Mouse (Mus musculus) gastrocnemius, postnatal 10 days (tissue): Measurements from ENCODE around the gene Sik1. TPM values are rescaled to one million over a fixed set of nuclear protein-coding genes. Genes with fewer than 3 reads are reported as not detected.
"Not testable (repeated sequence)": the region's sequence is repeated elsewhere in the genome, so short reads cannot be mapped to it uniquely, and the experiment has no call there.

Experiments used
- DNase-seq: peaks from one replicate; pipeline ENCODE4 v3.0.0; 2021; ENCODE audit warnings: mixed read lengths
- long read RNA-seq, 2 experiments: library from polyadenylated mRNA; stranded (forward); transcript quantifications; one replicate each; pipeline ENCODE4 v2.0.0; 2021
- total RNA-seq, 2 experiments: library from RNA; stranded (reverse); gene quantifications; 2 replicates each; pipeline ENCODE4 v1.2.3; 2021

Sik1 gene
- total RNA-seq = 10 to 100 TPM; 30.6 to 33.2 TPM
- long read RNA-seq, experiment 1, partial matches to known transcripts = 3 of 5 reads
- long read RNA-seq, experiment 1, other reads (novel, unspliced or antisense) = 2 of 5 reads
- long read RNA-seq, experiment 2, full-length matches to known transcripts = 2 of 5 reads
- long read RNA-seq, experiment 2, partial matches to known transcripts = 3 of 5 reads
- long read RNA-seq, experiment 2, other reads (novel, unspliced or antisense) = 0 of 5 reads

DNA sequence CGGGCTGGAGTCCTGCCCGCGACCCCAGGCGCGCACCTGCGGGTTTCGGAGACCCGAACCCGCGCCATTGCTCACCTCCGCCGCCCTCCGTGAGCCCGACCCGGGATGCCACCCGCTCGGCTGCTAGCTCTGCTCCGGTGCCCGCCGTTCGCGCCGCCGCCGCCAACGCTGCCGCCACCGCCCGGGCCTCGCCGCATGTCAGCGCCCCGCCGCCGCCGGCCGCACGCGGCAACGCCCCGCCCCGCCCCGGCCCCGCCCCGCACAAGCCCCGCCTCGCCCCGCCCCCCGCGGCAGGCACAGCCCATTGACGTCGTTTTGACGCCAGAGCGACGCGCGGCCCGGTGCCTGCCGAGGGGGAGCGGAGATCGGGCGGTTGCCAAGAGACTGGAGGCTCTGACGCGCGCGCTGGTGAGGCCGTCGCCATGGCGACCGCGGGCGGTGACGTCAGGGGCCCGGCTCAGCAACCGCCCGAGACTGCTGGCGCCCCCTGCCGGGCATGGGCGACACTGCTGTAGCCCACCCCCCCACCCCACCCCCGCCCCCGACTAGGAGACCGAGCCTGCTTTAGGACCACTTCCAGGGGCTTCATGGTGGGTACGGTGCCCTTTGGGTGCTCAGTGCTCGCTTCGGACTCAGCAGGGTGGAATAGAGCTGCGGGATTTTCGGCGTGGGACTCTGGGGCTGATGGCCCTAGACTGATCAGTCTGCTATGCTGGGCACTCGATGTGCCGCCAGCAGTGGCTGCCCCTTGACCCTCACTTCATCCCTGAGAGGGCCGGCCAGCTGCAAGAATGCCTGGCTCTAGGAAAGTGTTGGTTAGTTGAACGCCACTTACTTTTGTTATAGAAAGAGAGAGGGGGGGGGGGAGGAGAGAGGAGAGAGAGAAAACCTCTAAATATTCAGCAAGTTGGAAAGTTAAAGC is at the start of gene Sik1:
Sik1 (minus strand) TSS at position 208 of the 922 bp plus-strand sequence.
- peak; percentile 100 for DNase-seq

DNA sequence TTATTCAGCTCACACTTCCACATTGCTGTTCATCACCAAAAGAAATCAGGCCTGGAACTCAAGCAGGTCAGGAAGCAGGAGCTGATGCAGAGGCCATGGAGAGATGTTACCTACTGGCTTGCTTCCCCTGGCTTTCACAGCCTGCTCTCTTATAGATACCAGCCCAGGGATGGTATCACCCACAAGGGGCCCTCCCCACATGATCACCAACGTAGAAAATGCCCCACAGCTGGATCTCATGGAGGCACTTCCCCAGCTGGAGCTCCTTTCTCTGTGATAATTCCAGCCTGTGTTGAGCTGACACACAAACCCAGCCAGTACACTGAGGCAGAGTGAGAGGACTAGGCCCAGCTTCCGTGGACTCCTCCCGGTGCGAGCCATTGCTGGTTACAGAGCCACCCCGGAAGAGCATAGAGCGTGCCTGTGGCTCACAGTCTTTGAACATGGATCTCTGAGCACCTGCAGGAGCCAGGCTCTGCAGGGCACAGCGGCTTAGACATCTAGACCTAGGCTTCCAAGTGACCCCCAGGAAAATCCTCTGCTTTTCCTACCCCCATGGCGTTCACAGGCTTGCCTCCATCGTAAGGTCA is 49.7 kb upstream of the Sik1 start:
- peak; percentile 5 for DNase-seq

DNA sequence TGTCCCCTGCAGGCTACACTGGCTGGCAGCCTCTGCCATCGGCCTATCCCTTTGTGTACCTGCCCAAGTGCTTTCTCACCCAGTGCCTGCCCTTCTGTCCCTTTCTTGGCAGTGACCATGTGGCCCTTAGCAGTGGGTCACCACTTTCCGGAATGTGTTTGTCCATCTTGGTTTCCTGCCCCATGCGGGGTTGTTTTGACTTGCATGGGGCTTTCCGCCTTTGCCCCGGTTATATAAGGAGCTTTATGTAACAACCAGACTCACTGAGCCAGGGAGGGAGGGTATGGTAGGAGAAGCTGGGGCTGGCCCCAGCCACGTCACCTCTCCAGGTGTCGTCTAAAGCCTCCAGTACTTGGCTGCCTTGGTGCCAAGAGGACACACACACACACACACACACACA is 48.4 kb upstream of the Sik1 start:
- DNase-seq = peak; percentile 4

DNA sequence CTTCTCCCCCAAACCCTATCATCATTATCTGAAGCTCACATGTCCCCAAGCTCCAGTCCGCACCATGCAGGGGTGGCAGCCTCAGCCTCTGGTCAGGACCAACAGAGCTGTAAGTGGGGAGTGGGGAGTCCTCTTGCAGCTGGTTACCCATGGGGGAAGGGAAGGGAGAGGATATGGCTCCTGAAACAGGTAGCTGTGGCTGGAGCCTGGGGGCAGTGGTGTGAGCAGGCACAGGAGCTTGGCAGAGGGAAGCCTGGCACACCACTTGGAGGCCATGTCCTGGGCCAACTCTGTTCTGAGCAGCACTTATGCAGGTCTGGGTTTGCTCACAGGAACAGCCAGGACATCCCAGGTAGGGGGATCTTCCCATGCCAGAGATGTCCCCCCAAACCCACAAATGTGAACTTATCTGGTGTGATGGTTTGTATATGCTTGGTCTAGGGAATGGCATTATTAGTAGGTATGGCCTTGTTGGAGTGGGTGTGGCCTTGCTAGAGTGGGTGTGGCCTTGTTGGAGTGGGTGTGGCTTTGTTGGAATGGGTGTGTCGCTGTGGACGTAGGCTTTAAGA is 47.1 kb upstream of the Sik1 start:
- DNase-seq = peak; percentile 8

GRCm38 (mm10) chr17:31901461-31902204 is 46.0 kb upstream of the Sik1 start:
- DNase-seq = peak; percentile 11

GRCm38 (mm10) chr17:31898941-31899340 is 43.3 kb upstream of the Sik1 start:
- no peak for DNase-seq

- DNase-seq = peak; percentile 7
These were observed 41.7 kb upstream of the Sik1 start for GRCm38 (mm10) chr17:31897186-31897793.

- DNase-seq = peak; percentile 2
These were observed 41.1 kb upstream of the Sik1 start for GRCm38 (mm10) chr17:31896751-31897150.

GRCm38 (mm10) chr17:31896311-31896710 is 40.7 kb upstream of the Sik1 start:
- DNase-seq = peak; percentile 1

DNA sequence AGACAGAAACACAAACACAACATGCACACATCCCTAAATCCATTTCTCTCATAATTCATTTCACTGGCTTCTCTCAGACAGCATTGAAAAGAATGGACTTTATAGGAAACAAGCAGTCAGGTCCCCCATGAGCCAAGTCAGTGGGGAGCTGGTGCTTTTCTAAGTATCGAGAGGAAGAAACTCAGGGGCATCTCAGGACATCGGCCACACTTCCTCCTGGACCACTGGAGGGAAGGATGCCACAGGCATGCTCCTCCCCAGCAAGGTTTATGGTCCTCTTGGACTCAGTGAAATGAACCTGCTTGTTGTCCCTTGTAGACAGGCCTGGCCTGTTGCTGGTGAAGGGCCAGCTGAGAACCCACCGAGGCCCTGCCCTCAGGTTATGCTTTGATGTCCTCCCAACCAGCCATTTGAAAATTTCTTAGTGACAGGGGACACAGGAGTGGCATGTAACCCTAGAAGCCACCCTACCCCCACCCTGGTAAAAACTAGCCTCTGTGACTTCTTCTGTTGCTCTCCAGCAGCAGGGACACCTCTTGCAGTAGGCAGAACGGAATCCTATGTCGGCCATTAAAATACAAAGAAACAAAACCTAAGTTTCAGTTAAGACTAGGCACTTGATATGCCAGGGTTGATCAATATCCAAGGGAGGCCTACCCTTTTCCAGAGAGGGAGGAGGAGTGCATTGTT is 37.9 kb upstream of the Sik1 start:
- DNase-seq = peak; percentile 3

DNA sequence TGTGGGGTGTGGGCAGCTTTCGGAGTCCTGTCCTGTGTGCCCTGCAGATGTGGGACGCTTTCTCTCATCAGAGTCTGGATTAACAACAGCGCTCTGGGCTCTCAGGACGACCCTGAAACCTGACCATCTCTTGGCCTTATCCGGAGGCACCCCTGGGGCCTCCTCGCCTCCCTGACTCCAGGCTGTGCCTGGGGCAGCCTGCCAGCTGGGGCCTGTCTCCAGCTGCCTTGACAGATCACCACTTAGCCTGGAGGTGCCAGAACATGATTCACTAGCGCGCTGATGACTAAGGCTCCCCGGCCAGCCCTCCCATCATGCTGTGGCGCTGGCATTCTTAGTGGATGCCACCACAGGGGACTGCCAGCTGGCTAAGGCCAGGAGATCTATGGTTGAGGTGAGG is 37.1 kb upstream of the Sik1 start:
- peak; percentile 93 for DNase-seq

DNA sequence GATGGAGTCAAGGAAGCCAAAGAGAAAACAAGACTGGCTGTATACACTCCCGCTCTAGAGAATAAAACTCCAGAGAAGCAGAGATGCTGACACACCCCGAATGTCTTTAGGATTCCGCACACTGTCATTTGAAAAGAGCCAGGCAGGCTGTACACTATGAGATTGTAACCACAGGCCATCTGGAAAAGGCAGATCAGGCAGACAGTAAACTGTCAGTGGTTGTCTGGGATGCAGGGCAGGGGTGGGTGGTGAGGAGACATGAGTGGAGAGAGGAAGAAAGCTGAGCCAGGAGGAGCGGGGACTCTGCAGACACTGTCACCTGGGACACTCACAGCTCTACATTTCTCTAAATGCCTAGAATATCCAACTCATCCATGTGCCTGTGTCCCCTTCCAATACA is 36.3 kb upstream of the Sik1 start:
- peak; percentile 10 for DNase-seq

DNA sequence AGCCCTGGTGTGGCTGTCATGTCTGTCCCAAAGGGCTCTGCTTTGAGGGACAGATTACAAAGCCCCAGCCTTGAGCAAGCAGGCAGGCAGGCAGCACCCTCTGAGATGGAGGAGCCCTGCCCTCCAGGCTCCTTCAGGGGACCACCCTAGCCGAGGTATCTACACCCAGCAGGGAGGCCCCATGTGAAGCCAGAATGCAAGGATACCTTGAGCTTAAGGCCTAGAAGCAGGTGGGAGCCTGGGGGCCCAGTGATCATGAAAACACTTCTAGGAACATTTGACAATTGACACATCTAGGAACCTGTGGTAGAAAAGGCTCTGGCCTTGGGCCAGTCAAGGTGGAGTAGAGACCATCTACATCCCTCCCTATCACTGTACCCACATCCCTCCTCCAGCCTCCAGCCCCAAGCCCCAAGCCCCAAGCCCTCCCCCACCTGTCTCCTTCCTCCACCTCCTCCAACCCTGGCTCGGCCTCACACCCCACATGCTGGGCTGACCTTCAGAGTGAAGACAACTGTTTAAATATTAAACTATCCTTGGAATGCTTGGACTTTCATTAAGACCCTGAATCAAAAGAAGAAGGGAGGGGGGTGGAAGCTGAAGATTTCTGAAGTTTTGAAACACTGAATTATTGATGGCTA is 34.8 kb upstream of the Sik1 start:
- peak; percentile 4 for DNase-seq

DNA sequence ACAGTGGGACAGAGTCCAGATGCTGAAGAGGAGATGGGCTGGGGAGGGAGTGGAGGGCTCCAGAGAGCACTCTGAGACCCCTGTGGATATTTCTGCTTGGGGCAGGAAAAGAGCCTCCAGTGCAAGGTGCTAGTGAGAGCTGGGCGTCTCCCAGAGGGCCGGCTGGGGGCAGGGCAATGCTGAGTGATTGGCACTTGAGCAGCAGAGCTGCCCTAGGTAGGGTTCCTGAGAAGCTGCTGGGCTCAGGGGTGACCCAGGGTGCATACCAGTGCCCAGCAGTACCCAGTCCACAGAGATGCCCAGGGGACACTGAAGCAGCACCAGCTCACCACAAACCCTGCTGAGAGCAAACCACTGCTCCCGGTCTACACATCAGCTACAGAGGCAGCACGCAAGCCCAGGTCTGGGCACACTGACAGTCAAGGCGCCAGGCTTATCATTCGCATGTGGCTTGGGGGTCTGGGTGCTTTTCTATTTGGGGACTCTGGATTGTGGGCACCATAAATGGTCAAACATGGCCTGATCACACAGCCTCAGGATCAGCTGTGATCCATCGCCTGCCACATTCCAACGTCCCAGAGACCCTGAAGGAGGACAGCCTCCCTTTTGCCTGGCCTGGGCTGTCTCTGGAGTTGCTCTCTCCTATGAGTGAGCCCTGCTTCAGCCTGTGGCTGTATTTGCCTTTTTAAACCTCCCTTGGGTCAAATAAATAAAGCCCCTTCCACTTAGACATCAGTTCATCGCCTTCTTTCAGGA is 34.0 kb upstream of the Sik1 start:
- DNase-seq = peak; percentile 10

- DNase-seq = no peak
These were observed 32.9 kb upstream of the Sik1 start for GRCm38 (mm10) chr17:31888540-31888939.

DNA sequence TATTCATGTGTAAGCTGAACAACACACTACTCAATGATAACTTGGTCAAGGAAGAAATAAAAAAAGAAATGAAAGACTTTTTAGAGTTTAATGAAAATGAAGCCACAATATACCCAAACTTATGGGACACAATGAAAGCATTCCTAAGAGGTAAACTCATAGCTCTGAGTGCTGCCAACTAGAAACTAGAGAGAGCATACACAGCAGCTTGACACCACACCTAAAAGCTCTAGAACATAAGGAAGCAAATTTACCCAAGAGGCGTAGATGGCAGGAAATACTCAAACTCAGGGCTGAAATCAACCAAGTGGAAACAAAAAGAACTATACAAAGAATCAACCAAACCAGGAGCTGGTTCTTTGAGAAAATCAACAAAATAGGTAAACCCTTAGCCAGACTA is 29.1 kb upstream of the Sik1 start:
- not testable (repeated sequence) for DNase-seq

GRCm38 (mm10) chr17:31879406-31879805 is 23.8 kb upstream of the Sik1 start:
- no peak for DNase-seq

GRCm38 (mm10) chr17:31877650-31878141 is 22.1 kb upstream of the Sik1 start:
- peak; percentile 17 for DNase-seq

GRCm38 (mm10) chr17:31877181-31877581 is 21.6 kb upstream of the Sik1 start:
- peak; percentile 9 for DNase-seq
